Mouse (Mus musculus): ENCODE measurements at regions not wholly inside any gene's neighbourhood (a gene's known extent, or its start where the extent isn't known, plus 50 kb on each side); places are given as distances from the start of the nearest gene placed in this dataset.

DNA sequence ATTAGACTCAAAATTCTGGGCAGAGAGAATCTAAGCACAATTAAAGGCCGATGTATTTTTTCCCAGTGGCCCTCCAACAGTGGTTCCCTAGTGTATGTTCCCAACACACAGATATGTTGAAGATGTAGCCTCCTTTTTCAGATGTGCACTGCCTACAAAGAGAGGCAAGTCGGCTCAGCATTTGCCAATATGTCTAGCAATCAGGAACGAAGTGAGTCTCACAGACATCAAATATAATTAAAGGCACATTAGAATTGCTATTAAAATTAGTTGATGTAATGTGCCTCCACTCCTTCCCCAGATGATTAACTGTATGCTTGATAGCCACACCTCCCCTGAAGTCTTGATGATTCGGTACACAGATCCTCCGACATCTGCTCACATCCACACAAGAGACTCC lies 565.8 kb upstream of the Nrp1 start:
- no peaks in the 10 kb centered on the region for H3K79me2 ChIP-seq (ENCODE audit: control insufficient read depth, insufficient read depth, low read length, poor library complexity)
- no peak for DNase-seq (ENCODE audit: low read depth, low spot score)
- no peak overlapping the region for H3K9ac ChIP-seq (ENCODE audit: control insufficient read depth, low read depth, low read length, poor library complexity, severe bottlenecking)
- no peaks in the 10 kb centered on the region for H3K27me3 ChIP-seq (ENCODE audit: control insufficient read depth in 1 of 2, insufficient read depth in 2 of 2, low read length in 2 of 2)
- no peaks in the 10 kb centered on the region for H3K9me3 ChIP-seq (replicated peaks; ENCODE audit: insufficient read depth, low read length)
- H3K27ac ChIP-seq (ENCODE audit: control insufficient read depth, low read depth, low read length), result no peak overlapping the region
- H3K4me3 ChIP-seq (ENCODE audit: control insufficient read depth in 1 of 2, insufficient read depth in 1 of 2, low read depth in 2 of 2, low read length in 2 of 2), result no peak overlapping the region
- no peak for TF ChIP-seq SMC3 (IDR thresholded peaks at IDR 0.05; ENCODE audit: low read depth, low read length)
- no peak for TF ChIP-seq GATA1 (IDR thresholded peaks at IDR 0.05; ENCODE audit: low read depth, low read length)
- no peak for TF ChIP-seq GABPA (IDR thresholded peaks at IDR 0.05; ENCODE audit: low read depth, low read length)
- no peak for TF ChIP-seq MEF2A (IDR thresholded peaks at IDR 0.05; ENCODE audit: extremely low read depth, insufficient replicate concordance, low read depth, low read length, poor library complexity, severe bottlenecking)
- no peak for TF ChIP-seq NELFE (IDR thresholded peaks at IDR 0.05; ENCODE audit: low read depth, low read length)
- TF ChIP-seq E2F4 (IDR thresholded peaks at IDR 0.05; ENCODE audit: borderline replicate concordance, low read depth, low read length), result no peak
- TF ChIP-seq ZNF384 (IDR thresholded peaks at IDR 0.05; ENCODE audit: low read depth, low read length), result no peak
- TF ChIP-seq POLR2AphosphoS5 (IDR thresholded peaks at IDR 0.05; ENCODE audit: borderline replicate concordance, low read depth, low read length), result no peak
- no peak for TF ChIP-seq TAL1 (IDR thresholded peaks at IDR 0.05; ENCODE audit: low read length)
- no peak for TF ChIP-seq MXI1 (IDR thresholded peaks at IDR 0.05; ENCODE audit: low read depth, low read length)
- no peak for TF ChIP-seq RAD21 (IDR thresholded peaks at IDR 0.05; ENCODE audit: low read depth, low read length)
- no peak for TF ChIP-seq BHLHE40 (IDR thresholded peaks at IDR 0.05; ENCODE audit: borderline replicate concordance, low read depth, low read length)
- no peak for TF ChIP-seq USF1 (IDR thresholded peaks at IDR 0.05; ENCODE audit: low read depth, low read length)
- TF ChIP-seq ELF1 (IDR thresholded peaks at IDR 0.05; ENCODE audit: low read depth, low read length), result no peak
- no peak for TF ChIP-seq CTCF (IDR thresholded peaks at IDR 0.05 in 2 of 3, conservative IDR thresholded peaks at IDR 0.05 in 1 of 3; ENCODE audit: control insufficient read depth in 1 of 3, insufficient read depth in 1 of 3, low read depth in 2 of 3, low read length in 3 of 3, poor library complexity in 1 of 3, severe bottlenecking in 1 of 3)
- TF ChIP-seq ZKSCAN1 (IDR thresholded peaks at IDR 0.05; ENCODE audit: low read depth, low read length), result no peak
- no peak for TF ChIP-seq MYC (IDR thresholded peaks at IDR 0.05; ENCODE audit: low read depth, low read length)
- TF ChIP-seq JUND (IDR thresholded peaks at IDR 0.05; ENCODE audit: low read depth, low read length), result no peak
- no peaks in the 10 kb centered on the region for H3K36me3 ChIP-seq (ENCODE audit: control insufficient read depth in 1 of 2, insufficient read depth in 2 of 2, low read length in 2 of 2)
- no peaks in the 10 kb centered on the region for H3K4me1 ChIP-seq (ENCODE audit: control insufficient read depth in 1 of 2, insufficient read depth in 2 of 2, low read length in 2 of 2)

DNA sequence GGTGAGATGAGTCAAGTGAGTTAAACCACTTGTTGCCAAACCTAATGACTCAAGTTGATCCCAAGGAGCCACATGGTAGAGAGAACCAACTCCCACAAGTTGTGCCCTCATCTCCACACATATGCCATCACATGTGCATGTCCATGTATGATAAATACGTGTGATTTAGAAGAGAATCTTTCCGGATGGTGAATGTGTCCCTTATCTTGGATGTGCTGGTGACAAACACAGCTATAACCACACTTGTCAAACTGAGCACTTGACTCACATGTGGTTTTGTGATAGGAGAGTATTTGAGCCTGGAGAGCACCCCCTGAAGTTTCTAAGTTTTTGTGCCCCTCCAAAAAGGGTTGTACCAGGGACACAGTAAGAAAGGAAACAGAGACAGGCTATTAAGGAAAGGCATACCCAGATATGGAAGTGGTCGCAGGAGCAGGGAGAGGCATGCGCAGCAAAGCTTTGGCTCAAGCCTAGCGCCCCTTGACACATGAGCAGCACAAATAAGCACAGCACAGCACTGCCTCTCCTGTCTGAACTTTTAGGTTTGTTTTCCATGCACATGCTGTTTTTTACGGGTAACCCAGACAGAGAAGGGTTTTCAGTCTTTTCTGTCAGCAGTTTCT lies 558.4 kb upstream of the Nrp1 start:
- Histone ChIP-seq H3K4me3 (ENCODE audit: control insufficient read depth in 1 of 2, insufficient read depth in 1 of 2, low read depth in 2 of 2, low read length in 2 of 2) (no peak overlapping the region), H3K9ac (ENCODE audit: control insufficient read depth, low read depth, low read length, poor library complexity, severe bottlenecking) (no peak overlapping the region), H3K79me2 (ENCODE audit: control insufficient read depth, insufficient read depth, low read length, poor library complexity) (no peaks in the 10 kb centered on the region), H3K9me3 (replicated peaks; ENCODE audit: insufficient read depth, low read length) (no peaks in the 10 kb centered on the region), H3K27me3 (ENCODE audit: control insufficient read depth in 1 of 2, insufficient read depth in 2 of 2, low read length in 2 of 2) (no peaks in the 10 kb centered on the region), H3K27ac (ENCODE audit: control insufficient read depth, low read depth, low read length) (no peak overlapping the region), H3K36me3 (ENCODE audit: control insufficient read depth in 1 of 2, insufficient read depth in 2 of 2, low read length in 2 of 2) (no peaks in the 10 kb centered on the region), H3K4me1 (ENCODE audit: control insufficient read depth in 1 of 2, insufficient read depth in 2 of 2, low read length in 2 of 2) (no peaks in the 10 kb centered on the region)
- no peak for DNase-seq (ENCODE audit: low read depth, low spot score)
- TF ChIP-seq BHLHE40 (IDR thresholded peaks at IDR 0.05; ENCODE audit: borderline replicate concordance, low read depth, low read length) (no peak), TBP (IDR thresholded peaks at IDR 0.05; ENCODE audit: low read depth, low read length) (no peak), UBTF (IDR thresholded peaks at IDR 0.05; ENCODE audit: borderline replicate concordance, insufficient read depth, low read depth, low read length) (no peak), SIN3A (IDR thresholded peaks at IDR 0.05; ENCODE audit: low read length) (no peak), CHD1 (IDR thresholded peaks at IDR 0.05; ENCODE audit: low read depth, low read length) (no peak), JUND (IDR thresholded peaks at IDR 0.05; ENCODE audit: low read depth, low read length) (no peak), POLR2A (IDR thresholded peaks at IDR 0.05; ENCODE audit: control insufficient read depth in 1 of 2, insufficient read depth in 1 of 2, low read depth in 1 of 2, low read length in 2 of 2, poor library complexity in 1 of 2) (no peak), CHD2 (IDR thresholded peaks at IDR 0.05; ENCODE audit: low read length) (no peak)
